Mouse (Mus musculus): ENCODE results near the gene Hapln1. TPM values are rescaled to one million over a fixed set of nuclear protein-coding genes. Genes with fewer than 3 reads are reported as not detected.

Gene Hapln1
- polyA plus RNA-seq, 2 experiments, result 0.28 to 0.42 TPM

DNA sequence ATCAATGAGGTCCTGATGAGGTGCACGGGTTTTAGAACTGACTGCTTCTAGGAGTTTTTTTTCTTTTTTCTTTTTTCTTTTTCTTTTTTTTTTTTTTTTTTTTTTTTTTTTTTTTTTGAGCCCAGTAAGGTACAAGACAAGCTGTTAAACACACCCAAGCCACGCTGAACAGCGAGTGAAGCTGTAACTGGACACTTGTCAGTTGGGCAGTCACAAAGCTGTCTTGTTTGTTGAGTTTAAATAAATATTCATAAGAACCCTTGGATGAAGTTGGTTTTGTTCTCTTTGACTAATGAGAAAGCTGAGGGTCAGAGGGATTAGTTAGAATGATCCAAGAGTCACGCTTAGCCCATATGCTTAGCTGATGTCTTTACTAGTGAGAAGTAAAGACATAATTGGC, 55.5 kb downstream of the Hapln1 start:
- H3K27me3 ChIP-seq (ENCODE audit: control insufficient read depth, insufficient read depth, low read length), result no peaks in the 10 kb centered on the region
- H3K27ac ChIP-seq, result no peak overlapping the region
- H3K9me3 ChIP-seq (ENCODE audit: control insufficient read depth, low read length), result no peaks in the 10 kb centered on the region; the same call in 1 of the 2 replicates
- TF ChIP-seq CTCF (IDR thresholded peaks at IDR 0.05; ENCODE audit: low read depth), result no peak
- no peak for TF ChIP-seq EP300 (IDR thresholded peaks at IDR 0.05; ENCODE audit: low read depth)
- DNase-seq (ENCODE audit: low read depth in 3 of 3, low spot score in 3 of 3) (no peak), ATAC-seq (ENCODE audit: insufficient read depth) (no peak)
- H3K4me3 ChIP-seq (ENCODE audit: insufficient read depth in 1 of 2, low read depth in 2 of 2, low read length in 2 of 2), result no peak overlapping the region
- H3K36me3 ChIP-seq (replicated peaks; ENCODE audit: control insufficient read depth, insufficient read depth, low read depth), result no peaks in the 10 kb centered on the region
- no peak overlapping the region for H3K9ac ChIP-seq (replicated peaks)
- no peak overlapping the region for H3K4me2 ChIP-seq (ENCODE audit: low read depth)
- WGBS (ENCODE audit: insufficient replicate concordance), result 59% methylated on average over 4 of the region's 4 CpGs
- H3K4me1 ChIP-seq (replicated peaks; ENCODE audit: control insufficient read depth in 2 of 2, insufficient read depth in 2 of 2, low read length in 1 of 2), result no peaks in the 10 kb centered on the region

DNA sequence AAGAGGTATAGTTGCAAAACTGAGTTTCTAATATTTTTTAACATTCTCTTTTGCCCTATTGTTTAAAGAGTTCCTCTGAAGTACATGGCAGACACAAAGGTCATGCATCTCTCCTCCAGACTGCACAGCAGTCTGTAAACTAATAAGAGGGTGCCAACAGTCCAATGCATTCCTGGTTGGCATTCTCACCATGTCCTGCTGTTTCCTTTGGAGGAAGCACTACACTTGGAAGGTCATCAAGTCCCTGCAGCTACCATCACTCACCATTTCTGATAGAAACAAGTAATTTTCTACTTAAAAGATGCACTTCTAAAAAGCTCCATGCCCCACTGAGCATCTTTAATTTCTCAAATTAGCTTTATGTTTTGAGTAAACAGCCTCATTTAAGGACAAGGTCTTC, 57.8 kb downstream of the Hapln1 start:
- Histone ChIP-seq H3K4me2 (ENCODE audit: low read depth) (no peak overlapping the region), H3K9me3 (ENCODE audit: control insufficient read depth, low read length) (no peaks in the 10 kb centered on the region; the same call in 1 of the 2 replicates), H3K4me1 (replicated peaks; ENCODE audit: control insufficient read depth in 2 of 2, insufficient read depth in 2 of 2, low read length in 1 of 2) (no peaks in the 10 kb centered on the region), H3K9ac (replicated peaks) (no peak overlapping the region), H3K36me3 (replicated peaks; ENCODE audit: control insufficient read depth, insufficient read depth, low read depth) (no peaks in the 10 kb centered on the region), H3K27me3 (ENCODE audit: control insufficient read depth, insufficient read depth, low read length) (no peaks in the 10 kb centered on the region), H3K4me3 (ENCODE audit: insufficient read depth in 1 of 2, low read depth in 2 of 2, low read length in 2 of 2) (no peak overlapping the region), H3K27ac (no peak overlapping the region)
- DNase-seq (ENCODE audit: low read depth in 3 of 3, low spot score in 3 of 3) (no peak), ATAC-seq (ENCODE audit: insufficient read depth) (no peak)
- TF ChIP-seq EP300 (IDR thresholded peaks at IDR 0.05; ENCODE audit: low read depth) (no peak), CTCF (IDR thresholded peaks at IDR 0.05; ENCODE audit: low read depth) (no peak)

DNA sequence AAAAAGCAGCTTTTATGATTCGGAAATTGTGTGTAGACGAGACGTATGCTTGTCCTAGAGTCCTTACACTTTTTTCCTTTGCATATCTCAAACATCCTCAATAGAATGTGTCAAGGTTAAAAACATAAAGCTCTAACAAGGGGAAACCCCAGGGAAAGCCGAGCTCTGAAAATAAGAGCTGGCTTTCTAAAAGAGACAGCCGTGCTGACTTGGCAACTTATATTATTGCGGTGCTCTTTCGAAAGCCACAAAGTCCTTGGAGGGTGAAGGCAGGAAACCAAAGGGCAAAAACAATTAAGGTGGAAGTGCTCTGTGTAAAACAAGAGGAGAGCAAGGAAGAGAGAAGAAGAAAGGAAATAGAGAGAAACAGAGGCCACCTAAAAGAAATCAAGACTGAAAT, 60.9 kb downstream of the Hapln1 start:
- no peak for DNase-seq (ENCODE audit: low read depth in 3 of 3, low spot score in 3 of 3)
- WGBS (ENCODE audit: insufficient replicate concordance), result 40% methylated on average over 7 of the region's 7 CpGs
- Histone ChIP-seq H3K4me2 (ENCODE audit: low read depth) (no peak overlapping the region), H3K9ac (replicated peaks) (no peak overlapping the region), H3K27ac (no peak overlapping the region), H3K9me3 (ENCODE audit: control insufficient read depth, low read length) (no peaks in the 10 kb centered on the region), H3K4me1 (replicated peaks; ENCODE audit: control insufficient read depth in 2 of 2, insufficient read depth in 2 of 2, low read length in 1 of 2) (no peaks in the 10 kb centered on the region), H3K4me3 (ENCODE audit: insufficient read depth in 1 of 2, low read depth in 2 of 2, low read length in 2 of 2) (no peak overlapping the region), H3K27me3 (ENCODE audit: control insufficient read depth, insufficient read depth, low read length) (no peaks in the 10 kb centered on the region), H3K36me3 (replicated peaks; ENCODE audit: control insufficient read depth, insufficient read depth, low read depth) (no peaks in the 10 kb centered on the region)
- TF ChIP-seq EP300 (IDR thresholded peaks at IDR 0.05; ENCODE audit: low read depth) (no peak), CTCF (IDR thresholded peaks at IDR 0.05; ENCODE audit: low read depth) (no peak)
- no peak for ATAC-seq (ENCODE audit: insufficient read depth)

DNA sequence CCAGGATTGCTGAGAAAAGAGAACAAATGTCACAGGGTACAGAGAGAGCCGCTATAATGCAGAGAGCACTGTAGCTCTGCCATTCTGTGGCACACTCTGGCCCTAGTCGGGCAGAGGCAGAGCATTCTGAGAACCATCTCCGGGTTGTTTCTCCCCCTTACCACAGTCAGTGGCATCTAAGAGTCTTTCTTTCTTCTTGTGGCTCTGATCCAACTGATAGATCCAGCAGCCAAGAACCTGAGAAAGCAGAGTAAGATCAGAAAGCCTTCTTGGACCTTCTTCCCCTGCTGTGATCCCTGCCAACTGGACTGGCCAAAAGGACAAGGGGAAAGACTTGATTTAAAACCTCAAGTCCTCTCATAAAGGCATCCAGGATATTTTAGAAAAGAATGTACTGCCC, 63.7 kb downstream of the Hapln1 start:
- ATAC-seq (ENCODE audit: insufficient read depth) (no peak), DNase-seq (ENCODE audit: low read depth in 3 of 3, low spot score in 3 of 3) (no peak)
- Histone ChIP-seq H3K9me3 (ENCODE audit: control insufficient read depth, low read length) (no peaks in the 10 kb centered on the region), H3K27ac (no peak overlapping the region), H3K9ac (replicated peaks) (no peak overlapping the region), H3K4me2 (ENCODE audit: low read depth) (no peak overlapping the region), H3K27me3 (ENCODE audit: control insufficient read depth, insufficient read depth, low read length) (no peaks in the 10 kb centered on the region), H3K36me3 (replicated peaks; ENCODE audit: control insufficient read depth, insufficient read depth, low read depth) (no peaks in the 10 kb centered on the region), H3K4me3 (ENCODE audit: insufficient read depth in 1 of 2, low read depth in 2 of 2, low read length in 2 of 2) (no peak overlapping the region), H3K4me1 (replicated peaks; ENCODE audit: control insufficient read depth in 2 of 2, insufficient read depth in 2 of 2, low read length in 1 of 2) (no peaks in the 10 kb centered on the region)
- 62% methylated on average over 3 of the region's 3 CpGs for WGBS (ENCODE audit: insufficient replicate concordance)
- TF ChIP-seq EP300 (IDR thresholded peaks at IDR 0.05; ENCODE audit: low read depth) (no peak), CTCF (IDR thresholded peaks at IDR 0.05; ENCODE audit: low read depth) (no peak)

DNA sequence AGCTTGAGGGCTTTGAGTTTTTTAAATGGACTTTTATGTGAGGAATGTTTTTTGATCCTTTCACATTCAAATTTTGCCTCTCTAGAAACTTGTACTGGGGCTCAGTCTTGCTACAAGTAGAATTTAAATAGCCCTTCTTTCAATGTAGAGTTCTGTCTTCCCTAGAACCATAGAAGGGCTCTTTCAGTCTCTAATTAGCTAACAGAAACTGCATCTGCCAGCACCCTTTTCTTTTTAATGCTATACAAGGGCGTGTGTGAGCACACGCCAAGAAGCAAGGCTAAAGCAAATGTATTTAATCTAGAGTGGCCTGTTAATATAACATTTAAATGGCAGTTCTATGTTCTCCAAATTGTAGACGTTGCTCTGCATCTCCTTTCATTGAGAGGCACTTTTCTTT, 67.8 kb downstream of the Hapln1 start:
- Histone ChIP-seq H3K4me3 (ENCODE audit: insufficient read depth in 1 of 2, low read depth in 2 of 2, low read length in 2 of 2) (no peak overlapping the region), H3K27ac (no peak overlapping the region), H3K9ac (replicated peaks) (no peak overlapping the region), H3K36me3 (replicated peaks; ENCODE audit: control insufficient read depth, insufficient read depth, low read depth) (no peaks in the 10 kb centered on the region), H3K4me1 (replicated peaks; ENCODE audit: control insufficient read depth in 2 of 2, insufficient read depth in 2 of 2, low read length in 1 of 2) (no peaks in the 10 kb centered on the region), H3K4me2 (ENCODE audit: low read depth) (no peak overlapping the region), H3K9me3 (ENCODE audit: control insufficient read depth, low read length) (no peaks in the 10 kb centered on the region), H3K27me3 (ENCODE audit: control insufficient read depth, insufficient read depth, low read length) (no peaks in the 10 kb centered on the region)
- TF ChIP-seq EP300 (IDR thresholded peaks at IDR 0.05; ENCODE audit: low read depth), result no peak
- TF ChIP-seq CTCF (IDR thresholded peaks at IDR 0.05; ENCODE audit: low read depth), result no peak
- WGBS (ENCODE audit: insufficient replicate concordance), result 61% methylated on average over 3 of the region's 3 CpGs
- ATAC-seq (ENCODE audit: insufficient read depth), result no peak
- DNase-seq (ENCODE audit: low read depth in 3 of 3, low spot score in 3 of 3), result no peak

All from liver, embryonic 14.5 days (tissue).